Mouse (Mus musculus) hindbrain, embryonic 14.5 days (tissue): ENCODE data around the gene Flt4. TPM values are rescaled to one million over a fixed set of nuclear protein-coding genes. Genes with fewer than 3 reads are reported as not detected.

Source experiments
- ATAC-seq: fragments of 200-750 bp; cut with Nextera tagmentation; 2 replicates; pipeline ENCODE4 v1.8.0; 2017; ENCODE audit warnings: moderate number of reproducible peaks, mild to moderate bottlenecking, moderate TSS enrichment, moderate library complexity; ENCODE audit not compliant: low FRiP score
- DNase-seq: peaks from one replicate; pipeline ENCODE4 v3.0.0-alpha.2; 2015; ENCODE audit warnings: low spot score
- H3K27ac ChIP-seq: fragments of 300-500 bp; sonication (generic); 2 replicates; pipeline ENCODE4 v1.5.1; 2014; ENCODE audit warnings: mild to moderate bottlenecking, moderate library complexity
- H3K27me3 ChIP-seq: fragments of 300-500 bp; sonication (generic); 2 replicates; pipeline ENCODE4 v1.6.1; 2014; ENCODE audit warnings: mild to moderate bottlenecking, low read length, mixed read lengths; ENCODE audit not compliant: control insufficient read depth, insufficient read depth
- H3K36me3 ChIP-seq: fragments of 300-500 bp; sonication (generic); replicated peaks from 2 replicates; pipeline ENCODE4 v1.6.1; 2014; ENCODE audit not compliant: control insufficient read depth, insufficient read depth
- H3K4me1 ChIP-seq: fragments of 300-500 bp; sonication (generic); replicated peaks from 2 replicates; pipeline ENCODE4 v1.6.1; 2014; ENCODE audit warnings: antibody characterized with exemption, low read length, mixed read lengths; ENCODE audit not compliant: control insufficient read depth, insufficient read depth
- H3K4me2 ChIP-seq: fragments of 300-500 bp; sonication (generic); replicated peaks from 2 replicates; pipeline ENCODE4 v1.6.1; 2014; ENCODE audit warnings: mild to moderate bottlenecking, moderate library complexity
- H3K4me3 ChIP-seq: fragments of 300-500 bp; sonication (generic); replicated peaks from 2 replicates; pipeline ENCODE4 v1.5.1; 2014; ENCODE audit warnings: mild to moderate bottlenecking, low read length
- H3K9ac ChIP-seq: fragments of 300-500 bp; sonication (generic); 2 replicates; pipeline ENCODE4 v1.6.1; 2014
- H3K9me3 ChIP-seq: fragments of 300-500 bp; sonication (generic); 2 replicates; pipeline ENCODE4 v1.6.1; 2016; ENCODE audit warnings: low read length; ENCODE audit not compliant: control insufficient read depth
- WGBS: fragments of 180-500 bp; shearing (Covaris S2); extraction: QIAGEN DNeasy Blood & Tissue Kit; methylation state at CpG from one replicate; pipeline ENCODE4 v1.1.7; 2014; 5-methylcytosine and 5-hydroxymethylcytosine counted together
- polyA plus RNA-seq: library from polyadenylated mRNA; unstranded; fragments of >200 nt; fragmentation: Nextera tagmentation; extraction: Ambion mirVana; gene quantifications from 2 replicates; pipeline ENCODE4 v1.2.1, GENCODE M21; 2014

Flt4 gene
- polyA plus RNA-seq, 1 experiment from 2014 or later = 2.8 TPM

DNA sequence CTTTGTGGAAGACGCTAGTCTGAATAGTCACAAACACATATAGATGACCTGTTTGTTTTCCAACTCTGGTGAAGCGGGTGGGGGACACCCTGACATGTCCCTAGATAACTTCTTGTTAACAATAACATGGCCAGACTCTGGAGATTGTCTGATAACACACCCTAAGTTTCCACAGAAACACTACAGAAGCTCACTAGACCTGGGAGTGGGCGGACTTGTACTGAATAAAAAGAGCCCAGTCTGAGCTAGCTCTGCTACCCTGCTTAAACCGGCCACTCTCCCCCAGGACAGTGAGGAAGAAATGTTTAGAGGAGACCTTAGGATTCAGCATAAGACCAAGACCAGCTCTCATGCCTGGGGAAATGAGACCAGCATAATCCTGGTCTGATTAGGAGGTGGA is 56.4 kb downstream of the Flt4 start:
- no peak for DNase-seq
- no peak overlapping the region for H3K9ac ChIP-seq
- no peaks in the 10 kb centered on the region for H3K27me3 ChIP-seq
- H3K9me3 ChIP-seq = no peaks in the 10 kb centered on the region
- no peak overlapping the region for H3K4me2 ChIP-seq
- ATAC-seq = no peak
- H3K36me3 ChIP-seq = peaks cover 12% of the 10 kb centered on the region
- H3K4me3 ChIP-seq = no peak overlapping the region
- WGBS = 83% methylated on average over 4 of the region's 4 CpGs
- H3K4me1 ChIP-seq = no peaks in the 10 kb centered on the region
- no peak overlapping the region for H3K27ac ChIP-seq

DNA sequence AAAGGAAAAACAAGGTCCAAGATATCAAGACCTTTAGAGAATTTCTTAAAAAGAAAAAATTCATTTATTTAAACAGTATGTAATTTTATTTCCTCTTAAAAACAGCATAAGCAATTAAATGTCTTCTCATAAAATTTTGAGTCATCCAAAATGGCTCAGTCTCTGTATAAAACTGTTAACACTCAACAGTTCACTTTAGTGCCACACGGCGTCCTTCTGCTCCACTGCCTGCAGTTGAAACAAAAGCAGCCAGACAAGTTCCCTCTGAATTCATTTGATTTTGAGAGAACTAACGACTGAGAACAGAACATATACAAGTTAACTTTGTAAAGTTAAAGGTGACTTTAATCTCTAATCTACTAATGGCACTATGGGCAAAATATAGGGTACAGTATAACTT is 64.4 kb downstream of the Flt4 start:
- no peak for DNase-seq
- no peaks in the 10 kb centered on the region for H3K27me3 ChIP-seq
- H3K27ac ChIP-seq = no peak overlapping the region
- WGBS = 82% methylated on average over 3 of the region's 3 CpGs
- H3K4me3 ChIP-seq = no peak overlapping the region
- H3K36me3 ChIP-seq = peaks cover 74% of the 10 kb centered on the region
- no peak overlapping the region for H3K4me2 ChIP-seq
- no peak for ATAC-seq
- no peak overlapping the region for H3K9ac ChIP-seq
- no peaks in the 10 kb centered on the region for H3K4me1 ChIP-seq
- no peaks in the 10 kb centered on the region for H3K9me3 ChIP-seq

DNA sequence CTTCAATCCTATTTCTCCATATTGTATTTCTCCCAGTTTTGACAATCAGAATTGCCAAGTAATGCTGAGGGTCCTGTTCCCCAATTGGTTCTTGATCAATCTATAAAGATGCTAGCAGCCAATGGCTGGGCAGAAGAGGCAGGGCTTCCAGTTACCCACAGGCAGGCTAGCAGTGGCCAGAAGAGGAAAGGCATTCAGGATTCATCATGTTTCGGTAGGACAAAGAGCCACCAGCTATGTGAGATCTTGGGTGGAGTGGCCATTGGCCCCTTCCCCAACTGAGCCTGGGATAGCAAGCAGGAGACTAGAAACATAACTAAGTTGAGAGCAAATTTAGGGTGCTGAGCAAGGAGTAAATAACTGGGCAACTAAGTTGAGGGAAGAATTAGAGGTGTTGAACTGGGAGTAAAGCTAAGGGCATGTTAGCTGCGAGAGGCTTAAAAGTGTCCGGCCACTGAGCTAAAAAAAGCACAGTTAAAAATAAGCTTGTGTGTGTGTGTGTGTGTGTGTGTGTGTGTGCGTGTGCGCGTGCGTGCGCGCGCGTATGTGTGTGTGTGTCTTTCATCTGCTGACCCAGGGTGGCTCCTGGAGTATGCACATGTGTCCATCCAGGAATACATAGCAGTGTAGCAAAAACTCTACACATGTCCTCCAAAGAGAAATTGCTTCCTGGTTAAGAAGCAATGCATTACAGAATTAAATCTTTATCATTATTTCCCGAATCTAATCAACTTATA is 75.3 kb downstream of the Flt4 start:
- 94% methylated on average over 12 of the region's 12 CpGs for WGBS
- H3K27ac ChIP-seq = no peak overlapping the region
- H3K9ac ChIP-seq = no peak overlapping the region
- H3K27me3 ChIP-seq = no peaks in the 10 kb centered on the region
- DNase-seq (no peak), ATAC-seq (no peak)
- H3K4me2 ChIP-seq = no peak overlapping the region
- H3K9me3 ChIP-seq = no peaks in the 10 kb centered on the region
- H3K4me3 ChIP-seq = no peak overlapping the region
- no peaks in the 10 kb centered on the region for H3K4me1 ChIP-seq
- H3K36me3 ChIP-seq = peaks cover 89% of the 10 kb centered on the region

DNA sequence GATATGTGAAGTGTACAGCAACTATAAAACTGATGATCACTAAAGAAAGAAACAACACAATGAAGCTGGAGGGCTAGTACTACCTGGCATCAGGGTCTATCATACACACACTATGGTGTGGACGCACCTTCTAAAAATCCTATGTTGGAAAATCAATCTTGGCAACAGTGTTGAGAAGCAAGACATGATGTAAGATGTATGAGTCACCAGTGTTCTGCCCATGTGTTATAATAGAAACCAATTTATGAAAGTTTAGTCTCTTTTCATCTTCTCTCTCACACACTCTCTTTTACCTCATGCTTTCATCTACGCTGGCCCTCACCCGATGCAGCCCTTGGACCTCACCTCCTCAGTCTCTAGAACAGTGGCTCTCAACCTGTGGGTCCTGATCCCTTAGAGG is 86.0 kb downstream of the Flt4 start:
- Histone ChIP-seq H3K4me3 (no peak overlapping the region), H3K9ac (no peak overlapping the region), H3K27me3 (no peaks in the 10 kb centered on the region), H3K4me1 (peaks cover 7% of the 10 kb centered on the region; the same call in 1 of the 2 replicates), H3K36me3 (peaks cover 31% of the 10 kb centered on the region), H3K27ac (no peak overlapping the region), H3K9me3 (no peaks in the 10 kb centered on the region), H3K4me2 (no peak overlapping the region)
- ATAC-seq (no peak), DNase-seq (no peak)
- WGBS = 98% methylated on average over 3 of the region's 3 CpGs

DNA sequence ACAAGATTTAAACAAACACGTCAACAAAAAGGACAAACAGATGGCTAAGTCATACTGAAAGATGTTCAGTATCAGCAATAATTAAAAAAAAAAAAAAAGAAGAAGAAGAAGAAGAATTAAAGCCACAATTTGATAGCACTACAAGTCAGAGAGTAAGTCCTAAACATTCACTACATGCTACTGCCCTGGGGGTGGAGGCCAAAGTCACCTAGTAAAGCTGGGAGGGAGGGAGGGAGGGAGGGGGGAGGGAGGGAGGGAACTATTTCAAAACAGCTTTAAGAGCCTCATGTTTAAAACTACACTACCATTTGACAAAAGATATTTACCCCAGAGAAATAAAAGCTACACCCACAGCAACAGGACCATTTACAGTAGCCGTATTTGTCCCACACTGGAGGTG is 86.6 kb downstream of the Flt4 start:
- H3K27me3 ChIP-seq = no peaks in the 10 kb centered on the region
- H3K4me3 ChIP-seq = no peak overlapping the region
- WGBS = 92% methylated on average over 2 of the region's 2 CpGs
- no peaks in the 10 kb centered on the region for H3K9me3 ChIP-seq
- DNase-seq (no peak), ATAC-seq (no peak)
- H3K27ac ChIP-seq = no peak overlapping the region
- no peak overlapping the region for H3K9ac ChIP-seq
- H3K36me3 ChIP-seq = peaks cover 28% of the 10 kb centered on the region
- no peak overlapping the region for H3K4me2 ChIP-seq
- 0 out of 2 replicates have a peak, but pooled peaks cover 1% of the 10 kb centered on the region for H3K4me1 ChIP-seq

DNA sequence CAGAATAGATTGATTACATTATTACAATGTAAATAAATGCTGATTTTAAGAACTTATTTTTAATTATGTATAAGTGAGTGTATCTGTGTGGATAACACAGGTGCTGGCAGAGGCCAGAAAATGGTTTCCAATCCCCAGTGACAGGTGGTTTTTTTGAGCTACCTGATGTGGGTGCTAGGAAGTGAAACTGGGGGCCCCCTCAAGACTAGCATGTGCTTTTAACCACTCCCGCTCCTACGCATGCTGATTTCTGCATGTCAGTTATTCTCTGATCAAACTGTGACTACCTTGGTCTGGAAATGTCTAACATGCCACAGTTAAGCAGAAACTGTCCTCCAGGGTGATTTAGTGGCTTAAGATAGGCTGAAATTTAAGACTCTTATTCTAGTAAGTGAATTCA is 87.4 kb downstream of the Flt4 start:
- ATAC-seq (no peak), DNase-seq (no peak)
- Histone ChIP-seq H3K27ac (no peak overlapping the region), H3K4me2 (no peak overlapping the region), H3K4me1 (no peaks in the 10 kb centered on the region), H3K27me3 (no peaks in the 10 kb centered on the region), H3K4me3 (no peak overlapping the region), H3K9ac (no peak overlapping the region), H3K9me3 (no peaks in the 10 kb centered on the region), H3K36me3 (peaks cover 35% of the 10 kb centered on the region)
- 98% methylated on average over 2 of the region's 2 CpGs for WGBS

DNA sequence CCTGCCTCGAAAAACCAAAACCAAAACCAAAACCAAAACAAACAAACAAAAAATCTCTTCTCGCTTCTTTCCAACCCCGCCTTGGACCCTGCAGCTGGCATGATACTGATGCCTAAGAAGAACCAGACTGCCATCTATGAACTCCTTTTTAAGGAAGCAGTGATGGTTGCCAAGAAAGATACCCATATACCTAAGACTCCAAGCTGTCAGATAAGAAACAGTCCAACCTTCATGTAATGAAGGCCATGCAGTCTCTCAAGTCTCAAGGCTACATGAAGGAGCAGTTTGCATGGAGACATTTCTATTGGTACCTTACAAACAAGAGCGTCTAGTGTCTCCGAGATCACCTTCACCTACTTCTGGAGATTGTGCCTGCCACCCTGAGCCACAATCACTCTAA is 88.7 kb downstream of the Flt4 start:
- Histone ChIP-seq H3K4me3 (no peak overlapping the region), H3K27ac (no peak overlapping the region), H3K27me3 (no peaks in the 10 kb centered on the region), H3K4me2 (no peak overlapping the region), H3K36me3 (peaks cover 46% of the 10 kb centered on the region), H3K9me3 (no peaks in the 10 kb centered on the region), H3K9ac (no peak overlapping the region), H3K4me1 (no peaks in the 10 kb centered on the region)
- no peak for ATAC-seq
- DNase-seq = no peak
- 94% methylated on average over 5 of the region's 5 CpGs for WGBS

DNA sequence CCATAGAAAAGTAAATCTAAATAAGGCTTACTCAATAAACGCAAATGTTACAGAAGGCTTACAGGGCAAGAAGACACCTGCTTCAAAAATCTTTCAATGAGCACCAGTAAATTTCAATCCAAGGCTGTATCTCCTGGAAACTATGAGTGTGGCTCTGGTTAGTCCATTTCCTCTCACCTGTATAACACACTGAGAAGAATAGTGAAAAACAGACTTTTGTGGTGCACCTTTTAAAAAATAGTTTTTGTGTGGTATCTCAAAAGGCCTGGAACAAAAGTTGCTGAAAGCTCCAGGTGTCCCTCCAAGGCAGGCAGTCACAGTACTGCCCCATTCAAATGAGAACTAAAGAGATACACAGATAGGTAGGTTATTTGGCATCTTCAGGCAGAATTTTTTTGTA is 90.0 kb downstream of the Flt4 start:
- no peaks in the 10 kb centered on the region for H3K4me1 ChIP-seq
- no peak overlapping the region for H3K4me3 ChIP-seq
- WGBS = 97% methylated on average over 1 of the region's 1 CpGs
- no peak for ATAC-seq
- DNase-seq = no peak
- no peak overlapping the region for H3K9ac ChIP-seq
- no peak overlapping the region for H3K27ac ChIP-seq
- H3K27me3 ChIP-seq = no peaks in the 10 kb centered on the region
- H3K9me3 ChIP-seq = no peaks in the 10 kb centered on the region
- no peak overlapping the region for H3K4me2 ChIP-seq
- peaks cover 47% of the 10 kb centered on the region for H3K36me3 ChIP-seq

DNA sequence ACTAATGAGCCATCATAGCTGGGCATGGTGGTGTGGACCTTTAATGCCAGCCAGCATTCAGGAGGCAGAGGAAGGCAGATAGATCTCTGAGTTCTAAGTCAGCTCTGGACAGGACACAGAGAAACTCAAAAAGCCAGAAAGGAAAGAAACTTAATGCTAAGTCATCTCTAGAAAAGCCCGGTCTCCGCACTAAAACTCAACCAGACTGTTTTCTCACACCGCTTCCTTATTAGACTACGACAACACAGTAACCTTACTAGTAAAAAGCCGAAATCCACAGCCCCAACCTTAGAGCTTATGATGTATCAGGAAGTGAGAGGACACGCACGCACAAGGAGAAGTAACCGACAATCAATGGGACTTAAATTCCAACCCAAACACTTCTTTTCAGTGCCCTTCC is 93.0 kb downstream of the Flt4 start:
- ATAC-seq (no peak), DNase-seq (no peak)
- no peaks in the 10 kb centered on the region for H3K9me3 ChIP-seq
- no peak overlapping the region for H3K9ac ChIP-seq
- no peak overlapping the region for H3K27ac ChIP-seq
- 98% methylated on average over 8 of the region's 8 CpGs for WGBS
- no peak overlapping the region for H3K4me3 ChIP-seq
- H3K27me3 ChIP-seq = no peaks in the 10 kb centered on the region
- no peaks in the 10 kb centered on the region for H3K4me1 ChIP-seq
- peaks cover 56% of the 10 kb centered on the region for H3K36me3 ChIP-seq
- no peak overlapping the region for H3K4me2 ChIP-seq
